Mouse (Mus musculus) midbrain, embryonic 15.5 days (tissue): ENCODE data around the gene Osbpl11. TPM values are rescaled to one million over a fixed set of nuclear protein-coding genes. Genes with fewer than 3 reads are reported as not detected.

Experiments used
- ATAC-seq: fragments of 200-750 bp; cut with Nextera tagmentation; replicated peaks from 2 replicates; pipeline ENCODE4 v1.8.0; 2017; ENCODE audit warnings: moderate TSS enrichment
- H3K27ac ChIP-seq: fragments of 300-500 bp; sonication (generic); 2 replicates; pipeline ENCODE4 v1.5.1; 2015; ENCODE audit warnings: mild to moderate bottlenecking, inconsistent platforms
- H3K27me3 ChIP-seq: fragments of 300-500 bp; sonication (generic); replicated peaks from 2 replicates; pipeline ENCODE4 v1.6.1; 2015; ENCODE audit warnings: inconsistent platforms
- H3K36me3 ChIP-seq: fragments of 300-500 bp; sonication (generic); replicated peaks from 2 replicates; pipeline ENCODE4 v1.6.1; 2015; ENCODE audit warnings: inconsistent platforms
- H3K4me1 ChIP-seq: fragments of 300-500 bp; sonication (generic); 2 replicates; pipeline ENCODE4 v1.6.1; 2015; ENCODE audit warnings: inconsistent platforms
- H3K4me2 ChIP-seq: fragments of 300-500 bp; sonication (generic); 2 replicates; pipeline ENCODE4 v1.6.1; 2015; ENCODE audit warnings: inconsistent platforms, mild to moderate bottlenecking, moderate library complexity
- H3K4me3 ChIP-seq: fragments of 300-500 bp; sonication (generic); 2 replicates; pipeline ENCODE4 v1.5.1; 2015; ENCODE audit warnings: mild to moderate bottlenecking, inconsistent platforms
- H3K9ac ChIP-seq: fragments of 300-500 bp; sonication (generic); 2 replicates; pipeline ENCODE4 v1.6.1; 2015; ENCODE audit warnings: mild to moderate bottlenecking, inconsistent platforms
- H3K9me3 ChIP-seq: fragments of 300-500 bp; sonication (generic); 2 replicates; pipeline ENCODE4 v1.6.1; 2016; ENCODE audit warnings: inconsistent platforms
- WGBS: fragments of 180-500 bp; shearing (Covaris S2); methylation state at CpG from one replicate; pipeline ENCODE4 v1.1.7; 2015; ENCODE audit warnings: mixed read lengths; 5-methylcytosine and 5-hydroxymethylcytosine counted together
- polyA plus RNA-seq: library from polyadenylated mRNA; unstranded; fragments of >200 nt; fragmentation: Nextera tagmentation; extraction: Ambion mirVana; gene quantifications from 2 replicates; pipeline ENCODE4 v1.2.1, GENCODE M21; 2015

Gene Osbpl11
- polyA plus RNA-seq, 1 experiment from 2014 or later = 20.0 TPM

- H3K4me2 ChIP-seq = no peak overlapping the region
- no peak overlapping the region for H3K4me3 ChIP-seq
- H3K27ac ChIP-seq = no peak overlapping the region
- H3K9me3 ChIP-seq = no peaks in the 10 kb centered on the region
- H3K4me1 ChIP-seq = no peaks in the 10 kb centered on the region
- no peak overlapping the region for H3K9ac ChIP-seq
- peaks cover 65% of the 10 kb centered on the region for H3K36me3 ChIP-seq
- H3K27me3 ChIP-seq = no peaks in the 10 kb centered on the region
- 87% methylated on average over 7 of the region's 7 CpGs for WGBS
- ATAC-seq = no peak
Measured at GRCm38 (mm10) chr16:33289981-33290380, 105.1 kb downstream of the Osbpl11 start.

DNA sequence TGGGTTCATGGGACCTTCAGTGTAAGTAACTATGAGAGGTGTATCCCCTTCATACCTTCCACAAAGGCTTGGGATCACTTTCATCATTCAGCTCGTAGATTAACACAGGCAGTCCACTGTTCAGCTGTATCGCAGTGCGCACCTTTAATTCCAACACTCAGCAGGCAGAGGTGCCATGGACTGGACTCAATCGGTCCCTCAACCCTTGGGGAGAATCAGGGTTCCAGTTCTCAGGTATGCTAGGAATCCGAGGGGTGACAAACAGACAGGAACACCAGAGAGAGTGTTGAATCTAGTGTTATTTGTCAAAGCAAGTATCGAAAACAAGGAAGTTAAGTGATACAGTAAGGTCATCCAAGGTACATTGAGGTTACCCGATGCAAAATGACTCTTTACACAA lies 107.4 kb downstream of the Osbpl11 start:
- no peaks in the 10 kb centered on the region for H3K27me3 ChIP-seq
- H3K36me3 ChIP-seq = peaks cover 67% of the 10 kb centered on the region
- 95% methylated on average over 7 of the region's 7 CpGs for WGBS
- H3K27ac ChIP-seq = no peak overlapping the region
- no peaks in the 10 kb centered on the region for H3K9me3 ChIP-seq
- ATAC-seq = no peak
- H3K4me2 ChIP-seq = no peak overlapping the region
- no peak overlapping the region for H3K4me3 ChIP-seq
- H3K9ac ChIP-seq = no peak overlapping the region
- H3K4me1 ChIP-seq = no peaks in the 10 kb centered on the region

Other genes with a start within 250 kb of the Osbpl11 start
- 6.4 and 7.1 TPM in 2 replicates for gene Iqcg, start 128.9 kb upstream of the Osbpl11 start, polyA plus RNA-seq
- gene Rpl35a, start 128.6 kb upstream of the Osbpl11 start, polyA plus RNA-seq = 404 and 412 TPM in 2 replicates
- gene Lmln, start 122.5 kb upstream of the Osbpl11 start, polyA plus RNA-seq = 5.1 and 6.6 TPM in 2 replicates
- 82.5 and 85.3 TPM in 2 replicates for gene Snx4, start 66.4 kb downstream of the Osbpl11 start, polyA plus RNA-seq
- 50.2 and 54.2 TPM in 2 replicates for gene Zfp148, start 195.8 kb downstream of the Osbpl11 start, polyA plus RNA-seq